Comparison of ENCODE assay signal across 13 mouse cellular contexts in genomic region chr2:50150203-50150590, GRCm38 (mm10).
DNase-seq lines count a peak whose midpoint lies in the region; ATAC-seq and TF ChIP-seq lines count a peak whose summit lies in the region.
"Had no signal": no experiment of that assay in that cellular context is flagged by ENCODE, and none has a peak within 500 bp of the region (broad histone marks: within the 10 kb centered on the region; RNA-seq: fewer than 3 reads in every experiment).

No protein-coding gene starts in this region.

- H3K27me3 ChIP-seq in kidney, embryonic 16.5 days (ENCODE audit: insufficient read depth, low read length), result no peaks in the 10 kb centered on the region
- no peaks in the 10 kb centered on the region for H3K27me3 ChIP-seq in hindbrain, embryonic 16.5 days (replicated peaks; ENCODE audit: control insufficient read depth, insufficient read depth, low read length)
- H3K27me3 ChIP-seq in lung, embryonic 14.5 days (ENCODE audit: insufficient read depth, low read length), result no peaks in the 10 kb centered on the region
- H3K27me3 ChIP-seq in small intestine, adult 2 months (ENCODE audit: control insufficient read depth, insufficient read depth, low read length), result no peaks in the 10 kb centered on the region
- H3K27me3 ChIP-seq: limb, embryonic 13.5 days had no signal

- peak overlapping the region; percentile 21; the same call in 1 of the 2 replicates for H3K27ac ChIP-seq in kidney, embryonic 16.5 days (ENCODE audit: low read length)
- H3K27ac ChIP-seq in hindbrain, embryonic 16.5 days (ENCODE audit: low read depth, low read length), result no peak overlapping the region
- no peak overlapping the region for H3K27ac ChIP-seq in lung, embryonic 14.5 days (ENCODE audit: low read depth)
- H3K27ac ChIP-seq in small intestine, adult 2 months (ENCODE audit: insufficient read depth, low read depth, low read length), result peak overlapping the region; percentile 79
- H3K27ac ChIP-seq: forebrain, embryonic 10.5 days; limb, embryonic 13.5 days had no signal

- no peaks in the 10 kb centered on the region for H3K9me3 ChIP-seq in kidney, embryonic 16.5 days (ENCODE audit: low read length)
- H3K9me3 ChIP-seq in hindbrain, embryonic 16.5 days (ENCODE audit: control insufficient read depth, low read length), result no peaks in the 10 kb centered on the region
- no peaks in the 10 kb centered on the region for H3K9me3 ChIP-seq in lung, embryonic 14.5 days (ENCODE audit: low read depth, low read length)
- H3K9me3 ChIP-seq: forebrain, embryonic 10.5 days; limb, embryonic 13.5 days had no signal

- peak; percentile 81 for ATAC-seq in kidney, embryonic 16.5 days (ENCODE audit: low FRiP score, low TSS enrichment)
- ATAC-seq in hindbrain, embryonic 16.5 days, result peak; percentile 64
- ATAC-seq in lung, embryonic 14.5 days (ENCODE audit: insufficient read depth), result peak; percentile 91

- no peak for DNase-seq in kidney, postnatal 25 days
- peak; percentile 37 for DNase-seq in lung, embryonic 14.5 days
- no peak for DNase-seq in testis, postnatal 10 days (ENCODE audit: low spot score)
- no peak for DNase-seq in cerebellum, adult 9-10 months
- DNase-seq: adrenal gland, postnatal 14 days; cerebellum, postnatal 25 days; heart, postnatal 10 days; thymus, postnatal 4 days had no signal

- no peak overlapping the region for H3K4me2 ChIP-seq in kidney, embryonic 16.5 days (replicated peaks; ENCODE audit: low read depth, low read length)
- H3K4me2 ChIP-seq in hindbrain, embryonic 16.5 days (ENCODE audit: low read length), result no peak overlapping the region
- no peak overlapping the region for H3K4me2 ChIP-seq in lung, embryonic 14.5 days
- H3K4me2 ChIP-seq: limb, embryonic 13.5 days had no signal

- H3K4me1 ChIP-seq in kidney, embryonic 16.5 days (ENCODE audit: insufficient read depth, low read length), result peaks cover 7% of the 10 kb centered on the region; the same call in 1 of the 2 replicates
- H3K4me1 ChIP-seq in hindbrain, embryonic 16.5 days (ENCODE audit: control insufficient read depth, insufficient read depth, low read depth, low read length), result no peaks in the 10 kb centered on the region
- H3K4me1 ChIP-seq in lung, embryonic 14.5 days (ENCODE audit: insufficient read depth), result no peaks in the 10 kb centered on the region
- peaks cover 18% of the 10 kb centered on the region; the same call in 1 of the 2 replicates for H3K4me1 ChIP-seq in small intestine, adult 2 months (ENCODE audit: control insufficient read depth, insufficient read depth, insufficient read length, low read length)

- H3K9ac ChIP-seq in kidney, embryonic 16.5 days (replicated peaks; ENCODE audit: low read length), result no peak overlapping the region
- no peak overlapping the region for H3K9ac ChIP-seq in hindbrain, embryonic 16.5 days (ENCODE audit: low read depth, low read length)
- H3K9ac ChIP-seq in lung, embryonic 14.5 days, result no peak overlapping the region
- H3K9ac ChIP-seq: limb, embryonic 13.5 days had no signal

- TF ChIP-seq CTCF in lung, embryonic 14.5 days (IDR thresholded peaks at IDR 0.05; ENCODE audit: low read depth), result no peak
- no peak for TF ChIP-seq CTCF in small intestine, adult 2 months (IDR thresholded peaks at IDR 0.05; ENCODE audit: extremely low read depth, insufficient read length, insufficient replicate concordance, low read depth, low read length)

- WGBS in kidney, embryonic 16.5 days, result 87% methylated on average over 7 of the region's 7 CpGs
- WGBS in hindbrain, embryonic 16.5 days, result 63% methylated on average over 7 of the region's 7 CpGs
- WGBS in lung, embryonic 14.5 days, result 58% methylated on average over 7 of the region's 7 CpGs
- WGBS in small intestine, adult 2 months, result 27% methylated on average over 7 of the region's 7 CpGs

- H3K4me3 ChIP-seq in kidney, embryonic 16.5 days (ENCODE audit: low read length), result no peak overlapping the region
- H3K4me3 ChIP-seq in hindbrain, embryonic 16.5 days (ENCODE audit: low read length), result no peak overlapping the region
- no peak overlapping the region for H3K4me3 ChIP-seq in lung, embryonic 14.5 days (ENCODE audit: low read depth, low read length)
- H3K4me3 ChIP-seq in small intestine, adult 2 months (ENCODE audit: low read depth, low read length), result no peak overlapping the region
- H3K4me3 ChIP-seq: forebrain, embryonic 10.5 days; limb, embryonic 13.5 days had no signal

- TF ChIP-seq POLR2A in small intestine, adult 2 months (IDR thresholded peaks at IDR 0.05; ENCODE audit: low read depth, low read length), result no peak

- H3K36me3 ChIP-seq in kidney, embryonic 16.5 days (ENCODE audit: insufficient read depth, low read length), result no peaks in the 10 kb centered on the region
- H3K36me3 ChIP-seq in hindbrain, embryonic 16.5 days (ENCODE audit: control insufficient read depth, insufficient read depth, low read length), result no peaks in the 10 kb centered on the region
- H3K36me3 ChIP-seq in lung, embryonic 14.5 days (ENCODE audit: insufficient read depth), result no peaks in the 10 kb centered on the region
- H3K36me3 ChIP-seq in small intestine, adult 2 months (ENCODE audit: control insufficient read depth, insufficient read depth, low read length), result no peaks in the 10 kb centered on the region
- H3K36me3 ChIP-seq: forebrain, embryonic 10.5 days; limb, embryonic 13.5 days had no signal

Comparison
In these comparisons a context has a peak if more than half of its experiments do, and no peak if none do; other contexts are left out.
1. H3K27ac ChIP-seq: peak in kidney, embryonic 16.5 days (single experiment) and small intestine, adult 2 months (single experiment); none in hindbrain, embryonic 16.5 days (single experiment) and lung, embryonic 14.5 days (single experiment).
2. Peak in every context shown above with its lines, with median percentiles within 50 percentile points of each other: ATAC-seq.